Mouse (Mus musculus) hindbrain, embryonic 11.5 days (tissue): ENCODE measurements around the gene 2310030G06Rik. TPM values are rescaled to one million over a fixed set of nuclear protein-coding genes. Genes with fewer than 3 reads are reported as not detected.

Source experiments
- ATAC-seq: fragments of 200-750 bp; cut with Nextera tagmentation; 2 replicates; pipeline ENCODE4 v1.8.0; 2017; ENCODE audit warnings: mild to moderate bottlenecking, moderate TSS enrichment, moderate library complexity; ENCODE audit not compliant: low FRiP score
- DNase-seq: peaks from one replicate; pipeline ENCODE4 v3.0.0-alpha.2; 2015; ENCODE audit warnings: low spot score
- H3K27ac ChIP-seq: fragments of 300-500 bp; sonication (generic); 2 replicates; pipeline ENCODE4 v1.5.1; 2014; ENCODE audit warnings: mild to moderate bottlenecking, low read depth, low read length
- H3K27me3 ChIP-seq: fragments of 300-500 bp; sonication (generic); 2 replicates; pipeline ENCODE4 v1.6.1; 2014; ENCODE audit warnings: mild to moderate bottlenecking, low read length, moderate library complexity, mixed read lengths; ENCODE audit not compliant: control insufficient read depth, insufficient read depth
- H3K36me3 ChIP-seq: fragments of 300-500 bp; sonication (generic); 2 replicates; pipeline ENCODE4 v1.6.1; 2014; ENCODE audit warnings: mild to moderate bottlenecking, low read length, moderate library complexity, mixed read lengths; ENCODE audit not compliant: control insufficient read depth, insufficient read depth
- H3K4me1 ChIP-seq: fragments of 300-500 bp; sonication (generic); replicated peaks from 2 replicates; pipeline ENCODE4 v1.6.1; 2014; ENCODE audit warnings: low read length, mixed read lengths; ENCODE audit not compliant: control insufficient read depth, insufficient read depth
- H3K4me2 ChIP-seq: fragments of 300-500 bp; sonication (generic); replicated peaks from 2 replicates; pipeline ENCODE4 v1.6.1; 2014; ENCODE audit warnings: mild to moderate bottlenecking, low read depth, low read length
- H3K4me3 ChIP-seq: fragments of 300-500 bp; sonication (generic); 2 replicates; pipeline ENCODE4 v1.5.1; 2014; ENCODE audit warnings: low read depth, low read length
- H3K9ac ChIP-seq: fragments of 300-500 bp; sonication (generic); 2 replicates; pipeline ENCODE4 v1.6.1; 2014; ENCODE audit warnings: low read depth, low read length
- H3K9me3 ChIP-seq: fragments of 300-500 bp; sonication (generic); 2 replicates; pipeline ENCODE4 v1.6.1; 2016; ENCODE audit warnings: low read length; ENCODE audit not compliant: control insufficient read depth
- WGBS: fragments of 180-500 bp; shearing (Covaris S2); extraction: QIAGEN DNeasy Blood & Tissue Kit; methylation state at CpG from one replicate; pipeline ENCODE4 v1.1.7; 2014; 5-methylcytosine and 5-hydroxymethylcytosine counted together
- polyA plus RNA-seq: library from polyadenylated mRNA; unstranded; fragments of >200 nt; fragmentation: Nextera tagmentation; extraction: Ambion mirVana; gene quantifications from 2 replicates; pipeline ENCODE4 v1.2.1, GENCODE M21; 2014

Gene 2310030G06Rik
- polyA plus RNA-seq, 1 experiment from 2014 or later: 1.3 TPM

- H3K27ac ChIP-seq: peak within 1 kb of the TSS; percentile 73
- peak within 1 kb of the TSS; percentile 55 for H3K4me3 ChIP-seq
- ATAC-seq (peak; percentile 97), DNase-seq (peak; percentile 99)
- WGBS: 6% methylated on average over 59 of the region's 59 CpGs
- H3K9me3 ChIP-seq: no peaks in the 10 kb centered on the region
- no peaks in the 10 kb centered on the region for H3K36me3 ChIP-seq
- peak within 1 kb of the TSS; percentile 59 for H3K9ac ChIP-seq
- H3K27me3 ChIP-seq: no peaks in the 10 kb centered on the region
- peaks cover 2% of the 10 kb centered on the region; the same call in 1 of the 2 replicates for H3K4me1 ChIP-seq
- peak within 1 kb of the TSS; percentile 61 for H3K4me2 ChIP-seq
Measured at GRCm38 (mm10) chr9:50768107-50769002, 22.0 kb upstream of the 2310030G06Rik start, which contains the start of gene Fdxacb1. Fdxacb1 (plus strand) TSS chr9:50768236.

GRCm38 (mm10) chr9:50767531-50768106 lies 21.3 kb upstream of the 2310030G06Rik start:
- Histone ChIP-seq H3K9ac (peak overlapping the region; percentile 59), H3K27ac (0 out of 2 replicates have a peak overlapping the region, but pooled peaks have one; percentile 73), H3K4me2 (peak overlapping the region; percentile 61), H3K36me3 (no peaks in the 10 kb centered on the region), H3K9me3 (no peaks in the 10 kb centered on the region), H3K4me1 (peaks cover 2% of the 10 kb centered on the region; the same call in 1 of the 2 replicates), H3K27me3 (no peaks in the 10 kb centered on the region), H3K4me3 (peak overlapping the region; percentile 55)
- ATAC-seq (peak; percentile 8; the same call in 1 of the 2 replicates), DNase-seq (no peak)
- 6% methylated on average over 17 of the region's 17 CpGs for WGBS

GRCm38 (mm10) chr9:50763331-50763730 lies 17.0 kb upstream of the 2310030G06Rik start:
- ATAC-seq: no peak
- 71% methylated on average over 1 of the region's 1 CpGs for WGBS
- Histone ChIP-seq H3K4me1 (peaks cover 2% of the 10 kb centered on the region; the same call in 1 of the 2 replicates), H3K9me3 (no peaks in the 10 kb centered on the region), H3K36me3 (no peaks in the 10 kb centered on the region), H3K4me3 (no peak overlapping the region), H3K27ac (no peak overlapping the region), H3K27me3 (no peaks in the 10 kb centered on the region), H3K9ac (no peak overlapping the region), H3K4me2 (no peak overlapping the region)
- peak; percentile 51 for DNase-seq

GRCm38 (mm10) chr9:50761520-50762243 lies 15.3 kb upstream of the 2310030G06Rik start:
- H3K36me3 ChIP-seq: no peaks in the 10 kb centered on the region
- H3K4me3 ChIP-seq: no peak overlapping the region
- H3K4me1 ChIP-seq: no peaks in the 10 kb centered on the region
- no peaks in the 10 kb centered on the region for H3K9me3 ChIP-seq
- no peak for DNase-seq
- 74% methylated on average over 6 of the region's 6 CpGs for WGBS
- H3K27me3 ChIP-seq: no peaks in the 10 kb centered on the region
- ATAC-seq: no peak
- H3K9ac ChIP-seq: no peak overlapping the region
- no peak overlapping the region for H3K4me2 ChIP-seq
- H3K27ac ChIP-seq: no peak overlapping the region

GRCm38 (mm10) chr9:50756711-50757110 lies 10.4 kb upstream of the 2310030G06Rik start:
- H3K4me2 ChIP-seq: no peak overlapping the region

GRCm38 (mm10) chr9:50753947-50754346 lies 7.6 kb upstream of the 2310030G06Rik start:
- no peaks in the 10 kb centered on the region for H3K36me3 ChIP-seq
- H3K9me3 ChIP-seq: no peaks in the 10 kb centered on the region
- H3K4me2 ChIP-seq: no peak overlapping the region
- no peak for DNase-seq
- no peaks in the 10 kb centered on the region for H3K27me3 ChIP-seq
- no peak overlapping the region for H3K9ac ChIP-seq
- 72% methylated on average over 7 of the region's 7 CpGs for WGBS
- ATAC-seq: no peak
- no peak overlapping the region for H3K27ac ChIP-seq
- H3K4me3 ChIP-seq: no peak overlapping the region
- H3K4me1 ChIP-seq: no peaks in the 10 kb centered on the region

More at GRCm38 (mm10) chr9:50756711-50757110, 10.4 kb upstream of the 2310030G06Rik start:
- DNase-seq (no peak), ATAC-seq (no peak)
- no peaks in the 10 kb centered on the region for H3K4me1 ChIP-seq
- WGBS: 50% methylated on average over 5 of the region's 5 CpGs
- no peaks in the 10 kb centered on the region for H3K27me3 ChIP-seq
- no peaks in the 10 kb centered on the region for H3K36me3 ChIP-seq
- no peak overlapping the region for H3K4me3 ChIP-seq
- H3K9ac ChIP-seq: no peak overlapping the region
- H3K27ac ChIP-seq: no peak overlapping the region
- H3K9me3 ChIP-seq: no peaks in the 10 kb centered on the region

GRCm38 (mm10) chr9:50752784-50753615 lies 6.7 kb upstream of the 2310030G06Rik start:
- no peaks in the 10 kb centered on the region for H3K4me1 ChIP-seq
- no peak for DNase-seq
- no peak overlapping the region for H3K4me2 ChIP-seq
- H3K4me3 ChIP-seq: no peak overlapping the region
- WGBS: 73% methylated on average over 17 of the region's 17 CpGs
- no peaks in the 10 kb centered on the region for H3K27me3 ChIP-seq
- H3K27ac ChIP-seq: no peak overlapping the region
- H3K9me3 ChIP-seq: no peaks in the 10 kb centered on the region
- no peaks in the 10 kb centered on the region for H3K36me3 ChIP-seq
- no peak for ATAC-seq
- no peak overlapping the region for H3K9ac ChIP-seq
